Mouse (Mus musculus): Measurements from ENCODE around the gene Dock8. TPM values are rescaled to one million over a fixed set of nuclear protein-coding genes. Genes with fewer than 3 reads are reported as not detected.

Gene Dock8
- polyA plus RNA-seq, 1 experiment from 2014 or later = 2.8 TPM

DNA sequence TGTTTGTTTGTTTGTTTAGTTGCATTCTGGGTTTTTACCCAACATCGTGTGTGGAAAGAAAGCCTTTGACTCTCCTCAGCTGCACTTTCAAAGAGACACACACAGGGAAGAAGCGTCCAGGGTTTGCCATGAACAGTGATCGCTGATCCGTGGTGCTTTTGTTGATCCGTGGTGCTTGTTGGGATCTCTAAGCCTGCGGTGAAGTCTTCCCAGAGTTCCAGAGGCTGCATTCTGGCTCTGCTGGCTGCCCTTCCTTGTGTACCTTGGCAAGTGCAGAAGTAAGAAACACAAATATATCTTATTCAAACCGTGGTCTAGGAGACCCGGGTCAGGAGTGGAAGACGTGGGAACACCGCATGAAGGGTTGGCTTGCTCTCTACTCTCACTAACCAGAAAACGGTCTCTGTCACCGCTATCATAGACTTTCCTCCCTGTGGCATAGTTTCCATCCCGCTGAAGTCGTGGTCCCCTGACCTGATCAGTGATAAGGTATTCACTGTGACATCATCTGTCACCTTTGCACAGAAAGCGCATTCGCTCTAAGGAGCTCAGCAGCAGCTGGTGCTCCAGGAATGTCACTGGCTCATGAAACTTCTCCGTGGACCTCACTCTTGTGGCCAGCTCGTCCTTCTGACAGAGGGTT, 112.4 kb downstream of the Dock8 start:
- no peaks in the 10 kb centered on the region for H3K36me3 ChIP-seq (ENCODE audit: control insufficient read depth, insufficient read depth, low read length)
- no peak overlapping the region for H3K4me3 ChIP-seq (ENCODE audit: low read depth, low read length)
- H3K4me2 ChIP-seq (ENCODE audit: low read depth, low read length) = no peak overlapping the region
- H3K9me3 ChIP-seq (ENCODE audit: control insufficient read depth, low read length) = no peaks in the 10 kb centered on the region
- ATAC-seq (ENCODE audit: low read depth) = no peak
- WGBS = 73% methylated on average over 18 of the region's 18 CpGs
- H3K27me3 ChIP-seq (ENCODE audit: control insufficient read depth, insufficient read depth, low read length) = no peaks in the 10 kb centered on the region
- no peak overlapping the region for H3K27ac ChIP-seq (ENCODE audit: low read depth, low read length)
- H3K4me1 ChIP-seq (ENCODE audit: control insufficient read depth, insufficient read depth, low read length) = no peaks in the 10 kb centered on the region
- H3K9ac ChIP-seq (replicated peaks; ENCODE audit: low read depth, low read length) = no peak overlapping the region

GRCm38 (mm10) chr19:25116981-25117380, 117.6 kb downstream of the Dock8 start:
- H3K27me3 ChIP-seq (ENCODE audit: control insufficient read depth, insufficient read depth, low read length) = no peaks in the 10 kb centered on the region
- no peak overlapping the region for H3K27ac ChIP-seq (ENCODE audit: low read depth, low read length)
- H3K9me3 ChIP-seq (ENCODE audit: control insufficient read depth, low read length) = no peaks in the 10 kb centered on the region
- 61% methylated on average over 2 of the region's 2 CpGs for WGBS
- no peak overlapping the region for H3K9ac ChIP-seq (replicated peaks; ENCODE audit: low read depth, low read length)
- H3K4me2 ChIP-seq (ENCODE audit: low read depth, low read length) = no peak overlapping the region
- no peaks in the 10 kb centered on the region for H3K36me3 ChIP-seq (ENCODE audit: control insufficient read depth, insufficient read depth, low read length)
- ATAC-seq (ENCODE audit: low read depth) = no peak
- H3K4me3 ChIP-seq (ENCODE audit: low read depth, low read length) = no peak overlapping the region
- no peaks in the 10 kb centered on the region for H3K4me1 ChIP-seq (ENCODE audit: control insufficient read depth, insufficient read depth, low read length)

DNA sequence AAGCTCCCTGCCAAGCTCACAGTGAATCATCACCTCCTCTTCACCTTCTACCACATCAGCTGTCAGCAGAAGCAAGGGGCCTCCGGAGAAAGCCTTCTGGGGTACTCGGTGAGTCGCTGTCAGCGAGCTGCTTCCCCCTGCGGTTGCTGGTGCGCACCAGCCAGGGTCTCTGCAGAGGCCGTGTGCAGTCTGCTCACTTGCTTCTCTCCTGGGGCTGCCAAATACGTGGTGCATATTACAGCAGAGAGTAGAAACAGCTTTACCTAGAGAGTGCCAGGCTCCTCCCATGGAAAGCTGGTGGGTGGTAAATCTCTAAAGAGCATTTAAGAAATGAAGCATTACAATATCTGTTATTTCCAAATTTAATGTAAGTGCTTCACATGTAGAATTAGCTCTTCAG, 123.1 kb downstream of the Dock8 start:
- Histone ChIP-seq H3K36me3 (ENCODE audit: control insufficient read depth, insufficient read depth, low read length) (no peaks in the 10 kb centered on the region), H3K9ac (replicated peaks; ENCODE audit: low read depth, low read length) (no peak overlapping the region), H3K27ac (ENCODE audit: low read depth, low read length) (no peak overlapping the region), H3K4me3 (ENCODE audit: low read depth, low read length) (no peak overlapping the region), H3K27me3 (ENCODE audit: control insufficient read depth, insufficient read depth, low read length) (no peaks in the 10 kb centered on the region), H3K4me2 (ENCODE audit: low read depth, low read length) (no peak overlapping the region), H3K9me3 (ENCODE audit: control insufficient read depth, low read length) (no peaks in the 10 kb centered on the region), H3K4me1 (ENCODE audit: control insufficient read depth, insufficient read depth, low read length) (no peaks in the 10 kb centered on the region)
- ATAC-seq (ENCODE audit: low read depth) = 0 out of 2 replicates have a peak, but pooled peaks have one; percentile 54
- 50% methylated on average over 8 of the region's 8 CpGs for WGBS

DNA sequence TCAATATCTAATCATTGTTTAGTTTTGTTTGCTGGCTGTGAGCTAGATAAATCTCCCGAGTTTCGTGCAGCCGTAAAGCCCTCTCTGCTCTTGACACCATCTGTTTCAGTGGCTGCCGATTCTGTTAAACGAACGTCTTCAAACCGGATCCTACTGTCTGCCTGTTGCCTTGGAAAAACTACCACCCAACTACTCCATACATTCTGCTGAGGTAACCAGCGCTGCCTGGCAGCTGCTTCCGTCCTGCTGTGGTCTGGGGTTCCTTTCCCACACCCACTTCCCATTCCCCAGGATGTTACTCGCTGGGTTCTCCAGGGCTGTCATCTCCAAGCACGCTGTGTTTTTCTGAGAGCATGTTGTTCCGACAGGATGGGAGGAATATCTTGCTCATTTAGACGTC, 123.7 kb downstream of the Dock8 start:
- Histone ChIP-seq H3K4me3 (ENCODE audit: low read depth, low read length) (no peak overlapping the region), H3K4me1 (ENCODE audit: control insufficient read depth, insufficient read depth, low read length) (no peaks in the 10 kb centered on the region), H3K9me3 (ENCODE audit: control insufficient read depth, low read length) (no peaks in the 10 kb centered on the region), H3K4me2 (ENCODE audit: low read depth, low read length) (no peak overlapping the region), H3K9ac (replicated peaks; ENCODE audit: low read depth, low read length) (no peak overlapping the region), H3K36me3 (ENCODE audit: control insufficient read depth, insufficient read depth, low read length) (no peaks in the 10 kb centered on the region), H3K27ac (ENCODE audit: low read depth, low read length) (no peak overlapping the region), H3K27me3 (ENCODE audit: control insufficient read depth, insufficient read depth, low read length) (no peaks in the 10 kb centered on the region)
- ATAC-seq (ENCODE audit: low read depth) = no peak
- WGBS = 42% methylated on average over 13 of the region's 13 CpGs

GRCm38 (mm10) chr19:25123461-25123860, 124.1 kb downstream of the Dock8 start:
- 92% methylated on average over 5 of the region's 5 CpGs for WGBS
- Histone ChIP-seq H3K27me3 (ENCODE audit: control insufficient read depth, insufficient read depth, low read length) (no peaks in the 10 kb centered on the region), H3K4me2 (ENCODE audit: low read depth, low read length) (no peak overlapping the region), H3K36me3 (ENCODE audit: control insufficient read depth, insufficient read depth, low read length) (no peaks in the 10 kb centered on the region), H3K9me3 (ENCODE audit: control insufficient read depth, low read length) (no peaks in the 10 kb centered on the region), H3K9ac (replicated peaks; ENCODE audit: low read depth, low read length) (no peak overlapping the region), H3K27ac (ENCODE audit: low read depth, low read length) (no peak overlapping the region), H3K4me1 (ENCODE audit: control insufficient read depth, insufficient read depth, low read length) (no peaks in the 10 kb centered on the region), H3K4me3 (ENCODE audit: low read depth, low read length) (no peak overlapping the region)
- ATAC-seq (ENCODE audit: low read depth) = no peak

- WGBS = 14% methylated on average over 4 of the region's 4 CpGs
Observed at GRCm38 (mm10) chr19:25132322-25132721, 133.0 kb downstream of the Dock8 start.

DNA sequence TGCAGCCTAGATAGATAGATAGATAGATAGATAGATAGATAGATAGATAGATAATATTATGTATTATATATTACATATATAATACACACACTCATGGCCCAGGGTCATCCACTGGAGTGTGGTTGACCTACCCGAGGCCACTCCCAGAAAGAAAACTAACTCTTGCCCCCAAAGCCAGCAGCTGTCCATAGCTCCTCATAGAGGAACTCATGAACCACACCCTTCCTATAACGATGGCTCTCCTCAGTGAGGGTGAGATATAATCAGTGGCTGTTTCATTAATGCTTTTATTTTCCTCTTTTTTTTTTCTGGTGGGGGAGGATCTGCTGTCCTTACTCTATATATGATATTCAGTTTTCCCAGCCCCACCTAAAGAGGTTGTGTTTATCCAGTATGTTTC, 134.6 kb downstream of the Dock8 start:
- H3K9ac ChIP-seq (replicated peaks; ENCODE audit: low read depth, low read length) = no peak overlapping the region
- no peaks in the 10 kb centered on the region for H3K27me3 ChIP-seq (ENCODE audit: control insufficient read depth, insufficient read depth, low read length)
- no peaks in the 10 kb centered on the region for H3K36me3 ChIP-seq (ENCODE audit: control insufficient read depth, insufficient read depth, low read length)
- no peaks in the 10 kb centered on the region for H3K4me1 ChIP-seq (ENCODE audit: control insufficient read depth, insufficient read depth, low read length)
- no peak overlapping the region for H3K27ac ChIP-seq (ENCODE audit: low read depth, low read length)
- H3K9me3 ChIP-seq (ENCODE audit: control insufficient read depth, low read length) = no peaks in the 10 kb centered on the region
- 82% methylated on average over 2 of the region's 2 CpGs for WGBS
- H3K4me3 ChIP-seq (ENCODE audit: low read depth, low read length) = no peak overlapping the region
- H3K4me2 ChIP-seq (ENCODE audit: low read depth, low read length) = no peak overlapping the region
- no peak for ATAC-seq (ENCODE audit: low read depth)

More at GRCm38 (mm10) chr19:25132322-25132721, 133.0 kb downstream of the Dock8 start:
- no peak overlapping the region for H3K27ac ChIP-seq (ENCODE audit: low read depth, low read length)
- no peak overlapping the region for H3K9ac ChIP-seq (replicated peaks; ENCODE audit: low read depth, low read length)
- H3K4me3 ChIP-seq (ENCODE audit: low read depth, low read length) = no peak overlapping the region
- ATAC-seq (ENCODE audit: low read depth) = no peak
- no peaks in the 10 kb centered on the region for H3K4me1 ChIP-seq (ENCODE audit: control insufficient read depth, insufficient read depth, low read length)
- H3K27me3 ChIP-seq (ENCODE audit: control insufficient read depth, insufficient read depth, low read length) = no peaks in the 10 kb centered on the region
- H3K4me2 ChIP-seq (ENCODE audit: low read depth, low read length) = no peak overlapping the region
- H3K9me3 ChIP-seq (ENCODE audit: control insufficient read depth, low read length) = no peaks in the 10 kb centered on the region
- H3K36me3 ChIP-seq (ENCODE audit: control insufficient read depth, insufficient read depth, low read length) = no peaks in the 10 kb centered on the region

- H3K9ac ChIP-seq (replicated peaks; ENCODE audit: low read depth, low read length) = no peak overlapping the region
- no peaks in the 10 kb centered on the region for H3K36me3 ChIP-seq (ENCODE audit: control insufficient read depth, insufficient read depth, low read length)
- no peak for ATAC-seq (ENCODE audit: low read depth)
- no peaks in the 10 kb centered on the region for H3K4me1 ChIP-seq (ENCODE audit: control insufficient read depth, insufficient read depth, low read length)
- no peaks in the 10 kb centered on the region for H3K27me3 ChIP-seq (ENCODE audit: control insufficient read depth, insufficient read depth, low read length)
- no peak overlapping the region for H3K4me2 ChIP-seq (ENCODE audit: low read depth, low read length)
- H3K4me3 ChIP-seq (ENCODE audit: low read depth, low read length) = no peak overlapping the region
- WGBS = 87% methylated on average over 1 of the region's 1 CpGs
- H3K27ac ChIP-seq (ENCODE audit: low read depth, low read length) = no peak overlapping the region
- H3K9me3 ChIP-seq (ENCODE audit: control insufficient read depth, low read length) = no peaks in the 10 kb centered on the region
Observed at GRCm38 (mm10) chr19:25136171-25136570, 136.8 kb downstream of the Dock8 start.

- H3K4me2 ChIP-seq (ENCODE audit: low read depth, low read length) = no peak overlapping the region
- no peaks in the 10 kb centered on the region for H3K9me3 ChIP-seq (ENCODE audit: control insufficient read depth, low read length)
- no peak for ATAC-seq (ENCODE audit: low read depth)
- no peak overlapping the region for H3K27ac ChIP-seq (ENCODE audit: low read depth, low read length)
- no peaks in the 10 kb centered on the region for H3K27me3 ChIP-seq (ENCODE audit: control insufficient read depth, insufficient read depth, low read length)
- H3K4me3 ChIP-seq (ENCODE audit: low read depth, low read length) = no peak overlapping the region
- H3K9ac ChIP-seq (replicated peaks; ENCODE audit: low read depth, low read length) = no peak overlapping the region
- 82% methylated on average over 16 of the region's 16 CpGs for WGBS
- no peaks in the 10 kb centered on the region for H3K4me1 ChIP-seq (ENCODE audit: control insufficient read depth, insufficient read depth, low read length)
- H3K36me3 ChIP-seq (ENCODE audit: control insufficient read depth, insufficient read depth, low read length) = no peaks in the 10 kb centered on the region
Observed at GRCm38 (mm10) chr19:25137907-25138820, 138.8 kb downstream of the Dock8 start.

Measured in neural tube, embryonic 14.5 days (tissue).